Mouse (Mus musculus) forebrain, embryonic 11.5 days (tissue): ENCODE measurements at regions not wholly inside any gene's neighbourhood (a gene's known extent, or its start where the extent isn't known, plus 50 kb on each side); places are given as distances from the start of the nearest gene placed in this dataset.

Source experiments
- ATAC-seq: fragments of 200-750 bp; cut with Nextera tagmentation; replicated peaks from 2 replicates; pipeline ENCODE4 v1.8.0; 2017; ENCODE audit warnings: moderate TSS enrichment; ENCODE audit not compliant: low FRiP score
- DNase-seq: peaks from one replicate; pipeline ENCODE4 v3.0.0-alpha.2; 2017; ENCODE audit warnings: low spot score
- H3K27ac ChIP-seq: fragments of 300-500 bp; sonication (generic); 2 replicates; pipeline ENCODE4 v1.5.1; 2014; ENCODE audit warnings: low read depth, low read length
- H3K27me3 ChIP-seq: fragments of 300-500 bp; sonication (generic); 2 replicates; pipeline ENCODE4 v1.6.1; 2014; ENCODE audit warnings: mild to moderate bottlenecking, low read length, mixed read lengths; ENCODE audit not compliant: control insufficient read depth, insufficient read depth
- H3K36me3 ChIP-seq: fragments of 300-500 bp; sonication (generic); 2 replicates; pipeline ENCODE4 v1.6.1; 2014; ENCODE audit warnings: mild to moderate bottlenecking, low read length, moderate library complexity, mixed read lengths; ENCODE audit not compliant: control insufficient read depth, insufficient read depth
- H3K4me1 ChIP-seq: fragments of 300-500 bp; sonication (generic); replicated peaks from 2 replicates; pipeline ENCODE4 v1.6.1; 2014; ENCODE audit warnings: low read length, mixed read lengths; ENCODE audit not compliant: control insufficient read depth, insufficient read depth
- H3K4me2 ChIP-seq: fragments of 300-500 bp; sonication (generic); 2 replicates; pipeline ENCODE4 v1.6.1; 2014; ENCODE audit warnings: low read depth, mild to moderate bottlenecking, low read length, moderate library complexity, mixed read lengths; ENCODE audit not compliant: severe bottlenecking
- H3K4me3 ChIP-seq: fragments of 300-500 bp; sonication (generic); 2 replicates; pipeline ENCODE4 v1.5.1; 2014; ENCODE audit warnings: low read depth, low read length
- H3K9ac ChIP-seq: fragments of 300-500 bp; sonication (generic); 2 replicates; pipeline ENCODE4 v1.6.1; 2014; ENCODE audit warnings: low read length
- H3K9me3 ChIP-seq: fragments of 300-500 bp; sonication (generic); 2 replicates; pipeline ENCODE4 v1.6.1; 2016; ENCODE audit warnings: low read length, mixed read lengths; ENCODE audit not compliant: control insufficient read depth
- WGBS: fragments of 180-500 bp; shearing (Covaris S2); extraction: QIAGEN DNeasy Blood & Tissue Kit; methylation state at CpG from one replicate; pipeline ENCODE4 v1.1.7; 2014; 5-methylcytosine and 5-hydroxymethylcytosine counted together

DNA sequence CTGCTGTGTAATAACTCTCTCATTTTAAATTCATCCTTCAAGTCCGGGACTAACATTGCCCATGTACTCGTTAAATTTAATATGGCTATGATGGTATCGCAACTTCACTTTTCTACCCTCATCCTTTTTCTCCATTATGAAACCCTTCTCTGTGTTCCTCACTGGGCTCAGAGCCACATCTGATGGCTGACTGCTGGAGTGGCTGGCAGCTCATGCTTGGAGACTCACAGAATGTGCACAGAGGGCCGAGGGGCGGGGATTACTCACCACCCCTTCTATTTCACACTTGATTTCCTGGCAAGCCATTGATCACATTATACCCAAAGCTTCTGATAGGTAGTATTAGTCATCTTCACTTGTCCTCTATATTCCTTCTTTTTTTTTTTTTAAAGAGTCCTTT, 81.1 kb upstream of the Vwde start:
- Histone ChIP-seq H3K4me1 (no peaks in the 10 kb centered on the region), H3K9ac (no peak overlapping the region), H3K27me3 (no peaks in the 10 kb centered on the region), H3K4me3 (no peak overlapping the region), H3K36me3 (no peaks in the 10 kb centered on the region), H3K27ac (no peak overlapping the region), H3K9me3 (no peaks in the 10 kb centered on the region), H3K4me2 (no peak overlapping the region)
- WGBS, result 75% methylated on average over 5 of the region's 5 CpGs
- ATAC-seq, result no peak
- no peak for DNase-seq

DNA sequence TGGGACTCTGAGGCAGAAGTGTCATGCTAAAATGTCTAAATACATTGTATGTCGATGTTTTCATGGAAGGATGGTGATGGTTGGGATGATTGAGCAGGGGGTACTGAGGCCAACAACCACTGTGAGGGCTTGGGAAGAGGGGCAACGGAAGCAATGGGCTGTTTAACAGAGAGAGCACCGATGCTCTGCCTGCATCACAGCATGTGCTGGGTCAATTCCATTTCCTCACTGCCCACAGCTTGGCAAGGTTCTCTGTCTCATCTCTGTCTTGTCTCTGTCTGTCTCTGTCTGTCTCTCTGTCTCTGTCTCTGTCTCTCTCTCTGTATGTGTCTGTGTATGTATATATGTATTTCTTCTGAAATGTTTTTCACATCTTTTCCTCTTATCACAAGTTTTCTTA, 73.4 kb upstream of the Vwde start:
- Histone ChIP-seq H3K27ac (no peak overlapping the region), H3K4me1 (no peaks in the 10 kb centered on the region), H3K9me3 (no peaks in the 10 kb centered on the region), H3K4me2 (no peak overlapping the region), H3K4me3 (no peak overlapping the region), H3K9ac (no peak overlapping the region), H3K27me3 (no peaks in the 10 kb centered on the region), H3K36me3 (no peaks in the 10 kb centered on the region)
- ATAC-seq (no peak), DNase-seq (no peak)
- WGBS, result 87% methylated on average over 3 of the region's 3 CpGs

DNA sequence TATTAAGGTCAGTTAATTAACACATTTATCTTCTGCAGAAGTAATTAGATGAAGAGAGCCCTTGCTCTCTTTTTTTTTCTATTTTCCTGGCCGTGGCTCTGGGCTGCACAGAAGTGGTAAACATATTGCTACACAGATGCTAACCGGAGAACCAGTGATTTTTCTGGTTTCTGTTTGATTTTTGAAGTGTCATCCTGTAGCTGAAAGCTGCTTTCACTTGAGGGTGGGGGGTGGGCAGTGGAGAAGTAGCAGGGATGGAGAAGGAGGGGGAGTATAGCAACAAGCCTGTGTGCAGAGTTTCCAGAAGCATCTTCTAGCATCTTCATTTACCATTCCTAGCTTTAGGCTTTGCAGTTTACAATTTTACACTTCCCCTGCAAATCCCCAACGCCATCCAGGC, 72.3 kb upstream of the Vwde start:
- Histone ChIP-seq H3K4me1 (no peaks in the 10 kb centered on the region), H3K36me3 (no peaks in the 10 kb centered on the region), H3K27me3 (no peaks in the 10 kb centered on the region), H3K9ac (no peak overlapping the region), H3K9me3 (no peaks in the 10 kb centered on the region), H3K4me3 (no peak overlapping the region), H3K4me2 (no peak overlapping the region), H3K27ac (no peak overlapping the region)
- WGBS, result 79% methylated on average over 3 of the region's 3 CpGs
- ATAC-seq, result no peak
- DNase-seq, result no peak

DNA sequence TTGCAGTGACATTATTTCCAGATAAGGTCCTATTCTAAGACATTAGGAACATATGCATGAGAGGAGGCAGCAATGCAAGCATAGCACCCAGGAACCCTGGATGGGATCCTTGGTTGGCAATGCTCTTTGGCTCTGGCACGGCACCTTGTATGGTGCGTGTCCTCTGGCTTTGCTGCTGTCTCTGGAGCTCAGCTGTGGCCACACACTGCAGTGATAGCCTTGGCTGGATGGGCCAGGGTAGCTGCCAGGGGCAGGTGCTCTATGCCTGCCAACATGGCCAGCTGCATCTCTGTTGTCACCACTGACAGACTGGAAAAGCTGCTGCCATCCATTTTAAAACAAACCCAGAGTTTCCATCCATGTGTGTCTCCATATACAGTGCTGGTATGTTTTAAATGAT, 71.3 kb upstream of the Vwde start:
- no peak for DNase-seq
- H3K4me1 ChIP-seq, result no peaks in the 10 kb centered on the region
- no peaks in the 10 kb centered on the region for H3K9me3 ChIP-seq
- no peaks in the 10 kb centered on the region for H3K27me3 ChIP-seq
- H3K4me3 ChIP-seq, result no peak overlapping the region
- H3K36me3 ChIP-seq, result no peaks in the 10 kb centered on the region
- H3K9ac ChIP-seq, result no peak overlapping the region
- H3K27ac ChIP-seq, result no peak overlapping the region
- 88% methylated on average over 2 of the region's 2 CpGs for WGBS
- H3K4me2 ChIP-seq, result no peak overlapping the region
- no peak for ATAC-seq

DNA sequence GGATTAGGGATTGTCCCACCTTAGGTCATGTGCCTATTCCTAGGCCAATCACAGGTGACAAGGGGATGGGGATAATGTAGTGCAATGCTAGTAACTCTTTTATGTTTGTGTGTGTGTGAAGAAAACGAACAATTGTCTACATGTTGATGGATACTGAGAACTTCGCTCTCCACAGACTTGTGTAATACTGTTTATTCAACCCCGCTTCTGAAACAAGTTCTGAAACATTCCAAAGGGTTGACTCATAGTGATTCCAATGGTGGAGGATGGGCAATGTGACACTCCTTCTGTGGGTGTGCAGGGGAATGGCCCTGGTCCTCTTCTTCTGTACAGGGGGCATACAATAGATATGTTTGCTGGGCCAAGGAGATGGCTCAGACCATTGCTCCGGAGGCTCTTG, 69.6 kb upstream of the Vwde start:
- H3K9me3 ChIP-seq, result no peaks in the 10 kb centered on the region
- no peak overlapping the region for H3K4me3 ChIP-seq
- DNase-seq (no peak), ATAC-seq (no peak)
- H3K4me1 ChIP-seq, result no peaks in the 10 kb centered on the region
- H3K9ac ChIP-seq, result no peak overlapping the region
- WGBS, result 88% methylated on average over 4 of the region's 4 CpGs
- no peak overlapping the region for H3K4me2 ChIP-seq
- H3K27ac ChIP-seq, result no peak overlapping the region
- no peaks in the 10 kb centered on the region for H3K36me3 ChIP-seq
- H3K27me3 ChIP-seq, result no peaks in the 10 kb centered on the region

DNA sequence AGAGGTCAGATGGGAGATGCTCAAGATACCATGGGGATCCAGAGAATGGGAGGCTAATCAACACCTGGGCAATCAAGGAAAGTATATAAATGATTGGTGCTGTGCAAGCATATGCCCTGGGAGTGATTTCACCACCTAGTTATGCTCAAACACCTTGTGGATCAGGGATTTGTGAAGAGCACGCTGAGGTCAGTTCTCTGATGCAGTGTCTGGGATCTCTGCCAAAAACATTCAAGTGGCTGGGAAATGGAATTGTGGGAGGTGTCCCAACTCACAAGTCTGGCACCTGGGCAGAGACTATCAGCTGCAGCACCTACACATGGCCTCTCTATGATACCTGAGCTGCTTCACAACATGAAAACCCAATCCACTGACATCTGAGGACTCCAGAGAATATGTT, 63.7 kb upstream of the Vwde start:
- Histone ChIP-seq H3K4me1 (no peaks in the 10 kb centered on the region), H3K4me3 (no peak overlapping the region), H3K4me2 (no peak overlapping the region), H3K9ac (no peak overlapping the region), H3K27me3 (no peaks in the 10 kb centered on the region), H3K9me3 (no peaks in the 10 kb centered on the region), H3K36me3 (no peaks in the 10 kb centered on the region), H3K27ac (no peak overlapping the region)
- ATAC-seq, result no peak
- 100% methylated on average over 1 of the region's 1 CpGs for WGBS
- DNase-seq, result no peak

DNA sequence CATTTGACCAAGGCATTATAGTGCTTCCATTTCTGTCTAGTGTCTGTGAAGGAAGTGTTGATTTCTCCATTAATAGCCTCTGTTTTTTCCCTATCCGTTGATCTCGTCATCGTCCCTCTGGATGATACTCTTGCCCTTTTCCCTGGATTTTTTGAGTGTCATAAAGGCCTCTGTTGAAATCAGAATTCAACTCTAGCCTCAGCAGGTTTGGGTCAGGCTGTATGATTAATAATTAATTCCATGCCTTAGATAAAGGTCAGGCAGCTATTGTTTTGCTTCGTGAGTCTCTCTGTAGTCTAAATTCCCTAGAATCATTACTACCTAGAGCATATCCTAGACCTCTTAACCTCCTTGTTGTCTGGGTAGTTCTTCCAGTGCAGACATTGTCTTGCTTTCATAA, 63.0 kb upstream of the Vwde start:
- H3K9ac ChIP-seq, result no peak overlapping the region
- H3K4me2 ChIP-seq, result no peak overlapping the region
- H3K4me3 ChIP-seq, result no peak overlapping the region
- no peaks in the 10 kb centered on the region for H3K9me3 ChIP-seq
- 89% methylated on average over 4 of the region's 4 CpGs for WGBS
- DNase-seq, result no peak
- no peaks in the 10 kb centered on the region for H3K4me1 ChIP-seq
- no peak for ATAC-seq
- H3K36me3 ChIP-seq, result no peaks in the 10 kb centered on the region
- no peaks in the 10 kb centered on the region for H3K27me3 ChIP-seq
- H3K27ac ChIP-seq, result no peak overlapping the region

DNA sequence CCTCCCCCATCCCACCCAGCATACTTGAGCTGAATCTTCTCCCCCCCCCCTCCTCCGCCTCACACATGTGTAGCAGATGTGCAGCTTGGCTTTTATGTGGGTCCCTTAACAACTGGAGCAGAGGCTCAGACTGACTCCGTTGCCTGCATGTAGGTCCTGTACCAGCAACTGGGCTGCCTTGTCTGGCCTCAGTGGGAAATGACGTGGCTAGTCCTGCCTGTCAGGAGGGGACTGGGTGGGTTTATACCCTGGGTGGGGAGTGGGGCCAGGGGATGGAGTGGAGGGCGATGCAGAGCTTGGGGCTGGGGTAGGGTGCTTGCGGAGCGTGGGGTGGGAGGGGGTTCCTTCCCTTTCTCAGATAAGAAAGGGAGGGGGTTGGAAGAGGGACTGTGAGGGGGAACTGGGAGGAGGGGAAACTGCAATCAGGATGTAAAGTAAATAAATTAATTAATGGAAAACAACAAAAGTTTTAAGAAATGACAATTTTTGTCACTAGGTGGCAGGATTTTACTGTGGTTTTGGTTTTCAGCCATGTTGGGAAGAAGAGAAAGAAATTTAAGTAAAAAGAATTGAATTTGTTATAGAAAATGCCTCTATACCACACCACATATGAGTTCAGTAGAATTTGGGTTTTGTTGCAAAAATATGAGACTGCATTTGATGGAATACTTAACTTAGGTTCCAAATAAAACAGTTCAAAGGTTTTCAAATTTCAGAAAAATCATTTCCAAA, 61.9 kb upstream of the Vwde start:
- Histone ChIP-seq H3K9me3 (no peaks in the 10 kb centered on the region), H3K4me3 (no peak overlapping the region), H3K27ac (no peak overlapping the region), H3K4me1 (no peaks in the 10 kb centered on the region), H3K9ac (no peak overlapping the region), H3K27me3 (no peaks in the 10 kb centered on the region), H3K36me3 (no peaks in the 10 kb centered on the region), H3K4me2 (no peak overlapping the region)
- 68% methylated on average over 6 of the region's 6 CpGs for WGBS
- DNase-seq, result no peak
- peak; percentile 69 for ATAC-seq

DNA sequence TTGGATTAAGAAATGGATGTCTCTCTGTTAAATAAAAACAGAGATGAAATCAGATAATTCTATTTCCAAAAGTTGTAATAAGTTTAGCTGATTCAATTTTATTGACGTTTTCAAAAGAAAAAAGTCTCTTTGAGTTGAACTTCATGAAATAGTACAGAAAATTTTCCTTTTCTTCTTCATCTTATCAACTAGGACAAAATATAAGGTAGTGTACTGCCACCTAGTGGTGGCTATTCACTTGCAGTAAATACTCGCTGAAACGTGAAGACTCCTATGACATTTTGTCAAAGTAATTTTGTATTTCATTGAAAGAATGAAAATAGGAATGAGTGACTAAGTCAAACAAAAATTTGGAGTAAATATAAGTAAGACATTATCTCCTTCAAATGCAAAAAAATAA, 56.1 kb upstream of the Vwde start:
- ATAC-seq (no peak), DNase-seq (no peak)
- Histone ChIP-seq H3K9ac (no peak overlapping the region), H3K4me3 (no peak overlapping the region), H3K4me1 (no peaks in the 10 kb centered on the region), H3K27ac (no peak overlapping the region), H3K36me3 (no peaks in the 10 kb centered on the region), H3K4me2 (no peak overlapping the region), H3K27me3 (no peaks in the 10 kb centered on the region), H3K9me3 (no peaks in the 10 kb centered on the region)
- 1% methylated on average over 3 of the region's 3 CpGs for WGBS
